Mouse (Mus musculus): ENCODE measurements around the gene Mgat5.

Gene Mgat5

GRCm38 (mm10) chr1:127259669-127260068 is 54.9 kb downstream of the Mgat5 start:
- no peak for DNase-seq (ENCODE audit: low read depth, low spot score)

GRCm38 (mm10) chr1:127260969-127261368 is 56.2 kb downstream of the Mgat5 start:
- DNase-seq (ENCODE audit: low read depth, low spot score) = peak; percentile 20

- DNase-seq (ENCODE audit: low read depth, low spot score) = peak; percentile 44
These were observed 57.5 kb downstream of the Mgat5 start for GRCm38 (mm10) chr1:127262170-127262837.

DNA sequence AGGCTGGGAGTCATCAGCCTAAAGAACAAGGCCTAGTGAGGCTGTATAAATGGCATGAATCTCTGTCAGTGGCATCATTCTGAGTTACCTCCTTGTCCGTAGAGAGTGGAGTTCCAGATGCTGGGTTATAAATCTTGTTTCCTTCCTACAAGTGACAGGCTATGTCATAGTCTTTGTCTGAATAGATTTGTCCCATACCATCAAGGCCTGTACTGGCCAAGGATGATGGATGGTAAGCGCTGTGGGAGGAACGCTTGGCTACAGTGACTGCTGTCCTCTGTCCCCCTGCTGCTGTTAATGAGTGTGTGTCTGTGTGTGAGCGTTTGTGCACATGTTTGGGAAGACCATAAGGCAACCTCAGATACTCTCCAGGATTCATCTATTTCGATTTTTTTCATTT is 63.2 kb downstream of the Mgat5 start:
- DNase-seq (ENCODE audit: low read depth, low spot score) = no peak

DNA sequence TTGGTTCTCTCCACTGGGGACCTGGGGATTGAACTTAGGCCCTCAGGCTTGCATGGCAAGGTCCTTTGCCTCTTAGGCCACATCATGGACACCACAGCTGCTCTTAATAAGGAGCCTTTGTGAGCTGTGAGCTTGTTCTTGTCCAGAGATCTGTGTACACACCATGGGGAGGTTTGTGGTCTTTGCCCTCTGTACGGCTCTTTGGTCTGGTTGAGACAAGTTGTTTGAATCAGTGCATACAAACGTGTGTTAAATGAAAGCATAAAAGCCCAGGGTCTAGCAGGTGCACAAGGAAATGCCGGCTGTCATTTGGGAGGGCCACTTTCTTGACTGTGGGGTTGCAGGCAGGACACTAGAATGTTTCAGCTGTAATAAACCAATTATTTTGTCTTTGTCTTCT is 64.5 kb downstream of the Mgat5 start:
- DNase-seq (ENCODE audit: low read depth, low spot score) = no peak

DNA sequence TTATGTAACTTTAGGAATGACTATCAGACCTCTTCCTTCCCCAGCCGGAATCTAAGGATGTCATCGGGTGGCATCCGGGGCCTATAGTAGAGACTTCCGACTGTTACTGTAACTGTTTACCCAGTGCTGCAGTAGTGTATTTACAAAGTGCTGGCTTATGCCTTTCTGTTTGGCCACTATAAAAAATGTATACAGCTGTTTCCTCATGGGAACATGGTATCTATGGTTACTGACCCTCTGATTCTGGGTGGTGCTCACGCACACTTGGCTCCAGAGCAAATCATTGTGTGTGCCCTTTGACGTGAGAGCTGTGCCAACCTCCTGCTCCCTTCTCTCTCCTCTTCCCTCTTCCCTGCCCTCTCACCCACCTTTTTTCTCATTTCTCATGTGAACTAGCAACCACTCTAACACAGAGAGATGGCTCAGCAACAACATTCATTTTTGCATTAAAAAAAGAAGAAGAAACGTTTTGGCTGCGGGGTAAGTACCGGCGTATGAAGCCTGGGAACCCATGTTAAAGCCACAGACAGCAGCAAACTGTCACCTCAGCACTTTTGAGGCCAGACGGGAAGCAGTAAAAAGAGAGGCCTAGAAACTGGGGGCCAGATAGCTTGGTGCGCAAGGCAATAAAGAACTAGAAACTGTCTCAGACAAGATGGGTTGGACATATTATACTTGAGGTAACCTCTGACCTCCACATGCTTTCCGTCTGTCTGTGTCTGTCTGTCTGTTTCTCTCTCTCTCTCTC is 65.6 kb downstream of the Mgat5 start:
- no peak for DNase-seq (ENCODE audit: low read depth, low spot score)

DNA sequence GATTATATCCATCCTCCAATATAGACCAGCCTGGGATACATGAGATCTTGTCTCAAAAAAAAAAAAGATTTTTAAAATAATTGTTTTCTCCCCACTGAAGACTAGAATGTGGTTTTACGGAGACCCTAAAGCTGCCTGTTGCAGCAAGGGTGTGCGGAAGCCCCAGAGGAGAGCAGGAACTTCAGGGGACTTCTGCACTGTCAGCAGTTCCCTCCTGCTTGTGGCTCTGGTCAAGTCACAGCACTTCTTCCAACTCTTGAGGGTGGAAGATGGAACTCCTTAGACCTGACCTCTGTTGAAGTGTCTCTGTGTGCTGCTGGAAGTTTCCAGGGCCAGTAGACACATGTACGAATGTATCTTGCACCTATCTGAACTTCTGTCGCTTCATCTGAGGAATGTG is 66.3 kb downstream of the Mgat5 start:
- no peak for DNase-seq (ENCODE audit: low read depth, low spot score)

DNA sequence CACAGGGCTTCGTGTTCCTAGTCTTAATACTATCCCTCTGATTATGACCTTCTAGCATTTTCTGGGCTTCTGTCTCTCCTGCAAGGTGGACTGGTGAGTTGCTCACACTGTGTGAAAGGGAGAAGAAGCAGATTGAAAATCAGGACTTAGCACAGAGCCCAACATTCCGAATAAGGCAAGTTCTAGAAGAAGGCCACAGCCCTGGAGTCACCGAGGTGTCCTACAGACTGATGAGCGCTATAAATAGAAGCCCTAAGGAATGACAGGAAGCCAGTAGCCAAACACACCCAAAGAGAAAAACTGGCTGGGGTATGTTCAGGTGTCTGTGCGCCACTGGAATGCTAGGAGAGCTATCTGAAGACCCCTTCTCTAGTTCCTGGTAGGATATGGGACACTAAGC is 68.5 kb downstream of the Mgat5 start:
- no peak for DNase-seq (ENCODE audit: low read depth, low spot score)

DNA sequence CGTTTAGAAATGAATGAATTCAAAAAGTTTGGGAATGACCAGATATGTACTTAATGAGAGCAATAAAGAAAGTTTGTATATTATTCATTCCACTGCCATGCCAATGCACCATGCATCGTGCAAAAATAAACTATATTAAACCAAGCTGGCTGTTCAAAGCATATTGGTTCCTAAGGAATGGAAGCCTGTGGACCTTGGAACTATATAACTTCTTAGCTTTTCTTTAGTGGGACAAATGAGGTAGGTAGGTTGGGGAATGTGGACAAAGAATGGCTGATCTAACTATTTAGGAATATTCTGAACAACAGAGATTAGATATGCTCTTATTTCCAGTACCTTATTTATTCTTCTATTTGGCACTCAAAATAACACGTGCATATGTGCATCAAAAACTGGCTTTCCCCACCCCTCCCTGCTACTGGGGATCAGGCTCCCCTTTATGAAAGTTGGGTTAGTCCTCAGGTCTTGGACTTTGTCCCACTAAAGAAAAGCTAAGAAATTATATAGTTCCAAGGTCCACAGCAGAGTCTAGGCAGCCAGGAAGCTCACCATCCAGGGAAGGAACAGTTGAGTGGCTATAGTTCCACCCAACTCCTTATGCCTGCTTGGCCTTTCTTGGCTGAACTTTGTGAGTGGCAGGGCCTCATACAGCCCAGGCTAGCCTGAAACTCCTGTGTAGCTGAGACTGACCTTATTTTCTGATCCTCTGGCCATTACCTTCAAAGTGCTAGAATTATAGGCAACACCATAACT is 70.9 kb downstream of the Mgat5 start:
- DNase-seq (ENCODE audit: low read depth, low spot score) = no peak

GRCm38 (mm10) chr1:127278067-127278466 is 73.3 kb downstream of the Mgat5 start:
- no peak for DNase-seq (ENCODE audit: low read depth, low spot score)

DNA sequence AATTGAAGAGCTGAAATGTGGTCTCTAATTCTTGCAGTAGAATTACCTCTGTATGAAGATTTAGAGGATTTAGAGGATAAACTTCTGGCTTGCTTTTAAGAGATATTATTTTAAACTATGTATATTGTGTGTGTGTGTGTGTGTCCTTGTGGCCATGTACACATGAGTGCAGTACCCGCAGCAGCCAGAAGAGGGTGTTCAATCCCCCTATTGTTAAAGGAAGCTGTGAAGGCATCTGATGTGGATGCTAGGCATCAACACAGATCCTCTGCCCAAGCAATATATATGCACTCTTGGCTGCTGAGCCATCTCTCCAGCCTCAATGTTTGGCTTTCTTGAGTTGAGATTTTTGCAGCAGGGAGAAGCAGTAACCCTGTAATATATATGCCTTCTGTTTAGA is 75.4 kb downstream of the Mgat5 start:
- peak; percentile 68 for DNase-seq (ENCODE audit: low read depth, low spot score)

- DNase-seq (ENCODE audit: low read depth, low spot score) = no peak
These were observed 80.2 kb downstream of the Mgat5 start for GRCm38 (mm10) chr1:127284975-127285374.

GRCm38 (mm10) chr1:127287505-127287904 is 82.7 kb downstream of the Mgat5 start:
- no peak for DNase-seq (ENCODE audit: low read depth, low spot score)

DNA sequence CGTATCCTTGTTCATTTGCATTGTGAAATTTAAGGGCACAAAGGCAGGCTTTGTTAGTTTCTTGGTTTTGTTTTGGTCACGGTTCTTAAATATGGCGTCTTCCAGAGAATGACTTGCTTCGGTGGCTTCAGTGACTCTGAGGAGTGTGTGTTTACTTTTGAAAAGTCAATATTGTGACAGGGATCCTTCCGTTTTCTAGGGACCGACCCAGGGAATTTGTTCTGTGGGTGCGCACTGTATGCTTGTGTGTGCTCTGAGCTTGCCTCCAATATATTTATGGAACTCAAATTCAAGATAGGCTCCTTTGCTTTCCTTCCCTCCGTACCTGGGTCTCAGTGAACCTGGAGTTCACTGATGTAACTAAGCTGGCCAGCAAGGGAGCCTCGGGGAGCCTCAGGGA is 86.1 kb downstream of the Mgat5 start:
- no peak for DNase-seq (ENCODE audit: low read depth, low spot score)

- DNase-seq (ENCODE audit: low read depth, low spot score) = no peak
These were observed 86.9 kb downstream of the Mgat5 start for GRCm38 (mm10) chr1:127291721-127292120.

GRCm38 (mm10) chr1:127293286-127293685 is 88.5 kb downstream of the Mgat5 start:
- no peak for DNase-seq (ENCODE audit: low read depth, low spot score)

DNA sequence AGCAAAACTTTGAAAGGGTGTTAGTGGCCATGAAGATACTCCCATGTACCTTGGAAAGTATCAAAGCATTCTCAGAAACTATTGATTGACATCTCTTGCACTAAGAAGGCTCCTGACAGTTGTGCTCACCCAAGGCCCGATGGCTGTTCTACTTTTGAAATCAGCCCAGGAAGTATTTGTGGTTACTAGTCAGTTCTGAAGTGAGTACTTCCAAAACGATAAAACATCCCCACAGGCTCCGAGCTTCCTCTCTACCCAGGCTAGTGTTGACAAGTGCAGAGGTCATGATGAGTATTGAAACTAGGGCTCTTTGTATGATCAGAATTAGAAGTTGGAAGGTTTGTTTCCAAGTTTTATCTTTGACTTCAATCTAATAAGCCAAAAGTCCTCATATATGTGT is 92.0 kb downstream of the Mgat5 start:
- DNase-seq (ENCODE audit: low read depth, low spot score) = no peak

DNA sequence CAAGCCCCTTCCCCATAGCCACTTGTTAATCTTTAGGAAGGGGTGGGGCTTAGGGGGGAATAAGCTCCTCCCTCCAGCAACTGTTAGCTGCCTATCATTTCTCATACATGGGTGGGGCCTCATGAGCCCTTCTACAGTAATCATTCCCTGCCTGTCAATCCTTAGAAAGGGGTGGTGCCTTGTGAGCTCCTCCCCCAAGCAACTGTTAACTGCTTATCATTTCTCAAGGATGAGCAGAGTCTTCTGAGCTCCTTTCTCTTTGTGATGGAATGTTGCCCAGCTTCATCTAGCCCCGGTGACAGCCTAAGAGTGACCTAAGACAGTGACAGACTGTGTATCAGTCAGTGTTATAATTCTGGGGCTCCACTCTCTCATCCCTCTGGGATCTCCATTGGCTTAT is 95.0 kb downstream of the Mgat5 start:
- DNase-seq (ENCODE audit: low read depth, low spot score) = no peak

DNA sequence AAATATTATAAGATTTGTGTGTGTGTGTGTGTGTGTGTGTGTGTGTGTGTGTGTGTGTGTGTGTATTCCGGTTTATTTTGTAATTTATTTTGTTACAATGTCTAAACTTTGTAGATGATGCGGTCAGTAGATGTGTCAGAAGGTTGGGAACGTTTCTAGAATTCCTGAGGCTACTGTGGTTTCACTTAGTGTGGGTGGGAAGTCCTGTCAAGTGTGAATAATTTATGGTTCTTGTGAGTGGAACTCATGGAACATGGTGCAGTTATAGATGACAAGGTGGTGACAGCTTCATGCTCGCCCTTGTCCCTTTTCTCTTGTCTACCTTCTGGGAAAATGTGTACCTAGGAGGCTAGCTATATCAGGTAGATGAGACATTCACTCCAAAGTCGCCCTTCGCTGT is 96.2 kb downstream of the Mgat5 start:
- DNase-seq (ENCODE audit: low read depth, low spot score) = no peak

- no peak for DNase-seq (ENCODE audit: low read depth, low spot score)
These were observed 97.8 kb downstream of the Mgat5 start for GRCm38 (mm10) chr1:127302620-127303019.

GRCm38 (mm10) chr1:127303791-127304190 is 99.0 kb downstream of the Mgat5 start:
- no peak for DNase-seq (ENCODE audit: low read depth, low spot score)

- no peak for DNase-seq (ENCODE audit: low read depth, low spot score)
These were observed 99.5 kb downstream of the Mgat5 start for GRCm38 (mm10) chr1:127304281-127304680.

DNA sequence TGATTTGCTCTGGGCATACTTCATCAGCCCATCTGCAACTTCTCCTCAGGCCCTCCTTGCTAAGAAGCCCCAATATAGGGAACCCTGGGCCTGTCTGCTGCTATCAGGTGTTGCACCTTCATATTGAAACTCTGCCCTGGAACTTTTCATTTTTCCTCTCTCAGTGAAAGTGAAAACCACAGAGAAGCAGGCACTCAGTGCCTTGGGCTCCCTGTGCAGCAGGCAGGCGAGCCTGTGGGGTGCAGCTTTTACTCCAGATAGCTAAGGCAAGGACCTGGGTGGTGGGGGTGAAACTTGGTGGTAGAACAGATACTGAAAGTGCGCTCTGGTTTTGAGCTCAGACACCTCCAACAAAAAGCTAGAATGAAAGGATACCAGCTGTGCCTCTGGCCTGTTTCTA is 100.8 kb downstream of the Mgat5 start:
- no peak for DNase-seq (ENCODE audit: low read depth, low spot score)

Data from ZHBTc4 (cell line).